Mouse (Mus musculus): ENCODE measurements around the gene Gramd1a.

Gramd1a gene

GRCm38 (mm10) chr7:31088206-31088605 lies 67.5 kb downstream of the Gramd1a start:
- DNase-seq, result no peak

- DNase-seq, result no peak
Observed at GRCm38 (mm10) chr7:31087262-31087661, 68.4 kb downstream of the Gramd1a start.

GRCm38 (mm10) chr7:31086175-31086755 lies 69.4 kb downstream of the Gramd1a start:
- DNase-seq, result no peak

- DNase-seq, result no peak
Observed at GRCm38 (mm10) chr7:31085171-31085570, 70.5 kb downstream of the Gramd1a start.

GRCm38 (mm10) chr7:31084140-31084539 lies 71.6 kb downstream of the Gramd1a start:
- no peak for DNase-seq

GRCm38 (mm10) chr7:31082831-31083588 lies 72.7 kb downstream of the Gramd1a start:
- DNase-seq, result no peak

- DNase-seq, result no peak
Observed at GRCm38 (mm10) chr7:31082106-31082505, 73.6 kb downstream of the Gramd1a start.

GRCm38 (mm10) chr7:31081106-31081505 lies 74.6 kb downstream of the Gramd1a start:
- no peak for DNase-seq

- DNase-seq, result no peak
Observed at GRCm38 (mm10) chr7:31080611-31081010, 75.1 kb downstream of the Gramd1a start.
